Mouse (Mus musculus) CH12.LX (cell line): ENCODE measurements around the gene Apbb1.

ENCODE experiments used
- CTCF ChIP-seq, 2 experiments: IDR thresholded peaks in 1 of 2; conservative IDR thresholded peaks in 1 of 2; 2 replicates each; pipeline ENCODE4 v1.5.1; 2011 to 2012; ENCODE audit warnings: low read depth in 2 of 2, low read length in 2 of 2, improper control_type of control experiment in 1 of 2, inconsistent platforms in 1 of 2, mild to moderate bottlenecking in 1 of 2, moderate library complexity in 1 of 2
- EP300 ChIP-seq: IDR thresholded peaks from 2 replicates; pipeline ENCODE4 v1.6.1; 2011; ENCODE audit warnings: low read length, improper control_type of control experiment
- IRF4 ChIP-seq: IDR thresholded peaks from 2 replicates; pipeline ENCODE4 v1.6.1; 2014; ENCODE audit warnings: low read depth, mild to moderate bottlenecking, inconsistent platforms, low read length, improper control_type of control experiment
- MXI1 ChIP-seq: IDR thresholded peaks from 2 replicates; pipeline ENCODE4 v1.6.1; 2011; ENCODE audit warnings: mild to moderate bottlenecking, low read depth, low read length, improper control_type of control experiment
- MYC ChIP-seq: IDR thresholded peaks from 2 replicates; pipeline ENCODE4 v1.6.1; 2011; ENCODE audit warnings: low read depth, mild to moderate bottlenecking, improper control_type of control experiment, low read length
- NRF1 ChIP-seq: IDR thresholded peaks from 2 replicates; pipeline ENCODE4 v1.6.1; 2014; ENCODE audit warnings: low read depth, mild to moderate bottlenecking, inconsistent platforms, low read length, improper control_type of control experiment, moderate library complexity
- POLR2A ChIP-seq: IDR thresholded peaks from 2 replicates; pipeline ENCODE4 v1.6.1; 2011; ENCODE audit warnings: low read depth, mild to moderate bottlenecking, improper control_type of control experiment, low read length
- SMC3 ChIP-seq: IDR thresholded peaks from 2 replicates; pipeline ENCODE4 v1.6.1; 2011; ENCODE audit warnings: low read depth, low read length, improper control_type of control experiment

GRCm38 (mm10) chr7:105545986-105546385, 35.5 kb downstream of the Apbb1 start:
- TF ChIP-seq MYC (no peak), POLR2A (no peak), EP300 (no peak), SMC3 (no peak), NRF1 (no peak), MXI1 (no peak), CTCF (conservative IDR thresholded peaks at IDR 0.05 in 1 of 2, IDR thresholded peaks at IDR 0.05 in 1 of 2; ENCODE audit: low read depth in 2 of 2, low read length in 2 of 2) (no peak), IRF4 (no peak)
